Mouse (Mus musculus): ENCODE results near the gene Mtfr1l. TPM values are rescaled to one million over a fixed set of nuclear protein-coding genes. Genes with fewer than 3 reads are reported as not detected.
A peak's percentile ranks its signal among the peaks of the same experiment; 100 is the strongest.

Mtfr1l gene
- 10 to 100 TPM; 69.3 to 72.5 TPM for total RNA-seq (2021)
- long read RNA-seq, experiment 1, transcript Mtfr1l-201 (7 exons, 2,025 nt) = minor isoform, 24 of 99 reads
- long read RNA-seq, experiment 1, transcript Mtfr1l-202 (7 exons, 1,969 nt) = major isoform, 42 of 99 reads
- long read RNA-seq, experiment 1, partial matches to known transcripts = 14 of 99 reads
- long read RNA-seq, experiment 1, other reads (novel, unspliced or antisense) = 19 of 99 reads
- long read RNA-seq, experiment 2, transcript Mtfr1l-202 (7 exons, 1,969 nt) = major isoform, 58 of 127 reads
- long read RNA-seq, experiment 2, transcript Mtfr1l-201 (7 exons, 2,025 nt) = minor isoform, 18 of 127 reads
- long read RNA-seq, experiment 2, partial matches to known transcripts = 25 of 127 reads
- long read RNA-seq, experiment 2, other reads (novel, unspliced or antisense) = 26 of 127 reads

DNA sequence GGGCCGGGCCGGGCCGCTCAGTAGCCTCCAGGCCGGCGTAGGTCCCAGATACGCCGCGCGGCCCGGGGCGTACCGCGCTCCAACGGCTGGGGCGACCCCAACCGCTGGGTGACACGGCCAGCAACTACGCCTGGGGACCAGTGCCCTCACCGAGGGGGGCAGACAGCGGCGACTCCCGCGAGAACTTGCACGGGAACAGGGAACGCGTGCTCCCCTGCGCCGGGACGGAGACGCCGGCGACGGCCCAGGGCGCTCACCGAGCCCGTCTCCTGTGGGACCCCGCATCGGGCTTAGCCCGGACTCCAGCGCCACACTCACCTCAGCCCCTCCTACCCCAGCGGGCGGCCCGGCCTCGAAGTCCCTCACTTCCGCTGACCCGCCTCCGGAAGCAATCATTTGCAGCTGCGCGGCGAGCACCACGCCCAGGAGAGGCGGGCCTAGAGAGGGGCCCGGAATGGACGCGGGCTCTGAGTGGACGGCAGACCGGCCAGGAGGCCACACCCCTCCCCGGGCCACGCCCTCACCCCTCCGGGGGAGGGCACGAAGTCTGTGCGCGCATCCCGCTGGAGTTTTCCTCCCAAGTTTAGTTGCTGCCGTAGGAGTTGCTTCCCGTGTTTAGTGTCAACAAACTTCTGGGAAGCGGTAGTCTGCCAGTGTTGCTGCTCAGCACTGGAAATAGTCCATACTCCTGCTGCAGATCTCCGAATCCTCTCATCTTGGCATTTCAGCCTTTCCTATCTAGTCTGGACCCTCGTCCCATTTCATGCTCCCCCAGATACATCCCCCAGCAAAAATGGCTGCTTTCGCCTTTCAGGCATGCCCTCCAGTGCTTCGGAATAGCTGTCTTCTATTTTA is at the start of gene Mtfr1l:
TSS of gene Mtfr1l (minus strand) at position 456 of the 855 bp plus-strand sequence.
- DNase-seq (ENCODE audit: low spot score in 2 of 2) = peak; percentile 97 to 98
- Histone ChIP-seq H3K27ac (peak within 1 kb of the TSS; percentile 91), H3K4me3 (peak within 1 kb of the TSS; percentile 92)
- TF ChIP-seq CTCF (conservative IDR thresholded peaks at IDR 0.05) = no peak

DNA sequence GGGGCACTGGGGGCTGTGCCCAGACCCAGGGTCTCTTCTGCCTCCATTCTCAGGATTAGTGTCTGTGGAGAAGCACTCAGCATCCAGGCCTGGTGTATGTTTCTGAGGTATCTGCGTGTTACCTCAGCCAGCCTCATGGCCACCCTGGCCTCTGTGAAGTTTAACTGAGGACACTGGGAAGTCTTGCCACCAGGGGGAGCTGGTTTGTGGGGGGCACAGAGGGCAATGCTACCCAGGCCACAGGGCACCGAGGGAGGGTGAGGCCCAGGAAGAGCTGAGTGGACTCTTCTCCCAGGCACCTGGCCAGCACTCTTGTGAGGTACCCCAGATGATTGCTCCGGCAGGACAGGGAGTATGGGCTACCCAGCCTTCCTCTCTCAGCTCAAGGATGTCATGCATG is 48.3 kb upstream of the Mtfr1l start:
- peak; percentile 71 for TF ChIP-seq CTCF (conservative IDR thresholded peaks at IDR 0.05)

DNA sequence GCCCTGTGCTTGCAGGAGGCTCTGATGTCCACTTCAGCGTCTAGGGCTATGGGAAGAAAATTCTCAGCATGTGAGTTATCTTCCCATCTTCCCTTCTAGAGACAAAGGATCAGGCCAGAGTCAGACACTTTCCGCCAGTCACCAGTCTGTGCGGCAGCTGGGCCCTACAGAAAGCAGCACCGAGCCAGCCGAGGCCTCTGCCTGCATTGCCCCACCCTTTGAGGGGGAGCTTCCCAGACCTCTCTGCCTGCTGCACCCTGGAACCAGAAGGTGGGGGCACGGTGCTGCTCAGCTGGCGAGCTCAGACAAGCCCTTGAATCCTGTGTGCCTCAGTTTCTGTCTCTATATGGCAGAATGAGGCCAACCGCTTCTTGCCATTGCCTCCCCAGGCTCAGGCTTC is 46.2 kb upstream of the Mtfr1l start:
- Histone ChIP-seq H3K4me3 (no peak overlapping the region), H3K27ac (peak overlapping the region; percentile 89)
- no peak for DNase-seq (ENCODE audit: low spot score in 2 of 2)
- no peak for TF ChIP-seq CTCF (conservative IDR thresholded peaks at IDR 0.05)

More for the DNA sequence above, 48.3 kb upstream of the Mtfr1l start:
- Histone ChIP-seq H3K27ac (no peak overlapping the region), H3K4me3 (no peak overlapping the region)
- DNase-seq (ENCODE audit: low spot score in 2 of 2) = no peak

DNA sequence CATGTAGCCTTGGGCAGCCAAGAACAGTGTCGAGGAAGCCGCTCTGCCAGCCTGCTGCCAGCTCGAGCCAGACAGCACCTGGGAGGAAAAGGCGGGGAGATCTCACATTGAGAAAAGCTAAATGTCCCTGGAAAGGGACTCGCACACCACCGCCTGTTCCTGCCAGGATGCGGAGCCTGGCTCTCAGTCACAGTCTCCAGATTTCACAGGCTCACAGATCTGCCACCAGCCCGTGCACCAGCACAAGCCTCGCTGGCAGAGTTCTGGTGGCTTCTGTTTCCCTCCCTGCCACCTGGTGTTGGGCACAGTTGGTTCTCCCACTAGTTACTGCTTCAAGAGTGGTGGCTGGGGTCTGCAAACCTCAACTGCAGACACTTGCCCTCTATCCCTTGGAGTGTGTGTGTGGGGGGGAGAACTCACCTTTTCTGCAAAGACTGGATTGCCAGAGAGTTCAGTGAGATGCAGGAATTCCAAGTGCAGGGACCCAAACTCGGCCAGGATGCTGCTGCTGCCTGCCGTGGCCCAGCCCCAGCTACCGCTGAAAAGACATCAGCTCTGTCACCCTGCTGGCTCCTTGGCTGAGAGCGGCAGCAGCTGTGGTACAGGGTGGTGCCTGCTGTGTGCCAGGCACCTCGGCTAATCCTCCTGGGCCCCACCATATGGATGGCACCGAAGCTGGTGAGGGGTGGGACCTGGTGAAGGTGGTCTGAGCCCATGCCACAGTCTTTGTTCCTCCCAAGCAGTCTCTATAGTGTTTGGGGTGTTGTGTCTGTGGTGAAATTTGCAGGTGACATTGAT is 45.4 kb upstream of the Mtfr1l start:
- 0 out of 2 replicates have a peak, but pooled peaks have one; percentile 7 for TF ChIP-seq CTCF (conservative IDR thresholded peaks at IDR 0.05)
- peak; percentile 88 to 90 for DNase-seq (ENCODE audit: low spot score in 2 of 2)
- Histone ChIP-seq H3K4me3 (no peak overlapping the region), H3K27ac (peak overlapping the region; percentile 89)

DNA sequence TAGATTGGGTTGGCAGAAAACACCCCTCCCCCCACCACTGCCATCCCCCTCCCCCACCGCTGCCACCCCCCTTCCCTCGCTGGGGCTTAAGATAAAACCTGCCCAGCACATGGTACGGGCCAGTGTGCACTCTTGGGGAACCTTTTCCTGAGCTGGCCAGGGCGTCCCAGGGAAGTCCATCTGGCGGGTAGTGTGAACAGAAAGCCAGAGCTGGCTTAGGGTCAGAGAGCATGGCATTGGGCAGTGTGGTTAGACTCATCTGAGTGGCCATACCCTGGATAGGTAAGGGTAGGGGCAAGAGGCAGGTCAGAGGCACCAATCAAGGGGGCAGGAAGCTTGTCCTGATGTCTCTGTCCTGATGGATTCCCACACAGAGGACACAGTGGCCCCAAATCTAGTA is 44.4 kb upstream of the Mtfr1l start:
- H3K4me3 ChIP-seq = no peak overlapping the region
- H3K27ac ChIP-seq = peak overlapping the region; percentile 89
- TF ChIP-seq CTCF (conservative IDR thresholded peaks at IDR 0.05) = no peak
- DNase-seq (ENCODE audit: low spot score in 2 of 2) = no peak

DNA sequence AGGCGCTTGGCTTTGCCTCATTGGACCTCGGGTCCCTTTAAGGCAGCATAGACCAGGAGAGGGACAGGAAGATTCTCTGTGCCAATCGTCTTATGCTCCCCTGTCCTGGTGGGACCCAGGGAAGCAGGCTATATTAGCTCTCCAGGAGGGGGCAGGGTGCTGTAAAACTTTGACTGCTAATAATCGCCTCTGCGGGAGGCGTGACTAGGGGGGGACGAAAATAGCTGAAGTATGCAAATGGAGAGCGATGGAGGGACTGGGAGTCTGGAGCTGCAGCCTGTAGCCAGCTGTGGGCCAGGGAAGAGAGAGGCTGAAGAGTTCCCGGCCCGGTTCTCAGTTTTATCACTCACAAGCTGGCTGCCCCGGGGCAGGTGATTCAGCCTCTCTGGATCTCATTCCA is 44.0 kb upstream of the Mtfr1l start:
- TF ChIP-seq CTCF (conservative IDR thresholded peaks at IDR 0.05) = peak; percentile 51
- no peak for DNase-seq (ENCODE audit: low spot score in 2 of 2)
- Histone ChIP-seq H3K27ac (peak overlapping the region; percentile 15), H3K4me3 (no peak overlapping the region)

DNA sequence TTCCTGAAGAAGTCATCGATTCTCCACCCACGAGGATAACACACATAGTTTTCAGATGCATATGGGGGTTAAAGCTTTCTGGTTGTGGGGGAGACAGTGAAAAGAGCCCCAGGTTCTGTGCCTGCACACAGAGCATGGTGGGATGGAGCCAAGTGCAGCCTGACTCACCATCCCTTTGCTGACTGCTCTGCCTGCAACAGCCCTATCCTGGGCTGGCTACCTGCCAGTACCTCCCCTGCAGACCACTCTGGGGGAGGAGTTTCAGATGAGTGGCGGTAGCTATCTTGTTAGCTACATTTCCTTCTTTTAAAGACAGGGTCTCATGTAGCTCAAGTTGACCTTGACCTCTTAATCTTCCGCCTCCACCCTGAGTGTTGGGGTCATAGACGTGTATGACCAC is 43.2 kb upstream of the Mtfr1l start:
- peak overlapping the region; percentile 15; the same call in 1 of the 2 replicates for H3K27ac ChIP-seq
- TF ChIP-seq CTCF (conservative IDR thresholded peaks at IDR 0.05) = no peak
- DNase-seq (ENCODE audit: low spot score in 2 of 2) = peak; percentile 40 to 47
- no peak overlapping the region for H3K4me3 ChIP-seq

DNA sequence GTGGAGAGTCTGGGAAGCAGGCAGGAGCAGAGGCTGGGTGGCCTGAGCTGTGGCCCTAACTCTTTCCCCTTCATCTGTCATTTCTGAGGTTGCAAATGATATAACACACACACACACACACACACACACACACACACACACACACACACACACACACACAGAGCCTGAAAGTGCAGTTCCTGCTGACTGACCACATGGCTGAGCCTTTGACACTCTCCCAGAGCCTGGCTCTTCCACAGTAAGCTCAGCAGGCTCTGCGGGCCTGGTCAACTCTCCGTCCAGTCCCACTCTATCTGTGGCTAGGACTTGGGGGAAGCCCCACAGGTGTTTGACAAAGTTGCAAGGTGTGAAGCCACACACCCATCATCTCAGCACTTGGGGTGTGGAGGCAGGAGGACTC is 42.1 kb upstream of the Mtfr1l start:
- Histone ChIP-seq H3K4me3 (no peak overlapping the region), H3K27ac (no peak overlapping the region)
- TF ChIP-seq CTCF (conservative IDR thresholded peaks at IDR 0.05) = no peak
- no peak for DNase-seq (ENCODE audit: low spot score in 2 of 2)

DNA sequence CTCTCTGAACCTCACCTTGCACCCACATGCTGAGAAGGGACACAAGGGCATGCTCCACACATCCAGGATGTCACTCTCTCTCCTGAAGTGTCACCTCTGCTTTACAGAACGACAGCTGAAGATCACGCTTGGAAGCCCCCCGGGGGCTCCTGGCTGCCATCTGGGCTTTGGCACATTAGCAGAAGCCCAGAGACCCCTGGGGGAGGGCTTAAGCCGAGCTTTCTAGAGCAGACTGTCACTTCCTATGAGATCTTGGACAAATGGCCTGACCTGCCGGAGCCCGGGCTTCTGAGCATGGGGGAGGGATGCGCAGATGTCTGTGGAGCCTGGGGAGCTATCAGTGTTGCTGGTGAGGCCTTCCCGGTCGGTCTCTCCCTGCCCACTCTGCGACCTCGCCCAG is 40.3 kb upstream of the Mtfr1l start:
- DNase-seq (ENCODE audit: low spot score in 2 of 2) = no peak
- H3K27ac ChIP-seq = no peak overlapping the region
- no peak for TF ChIP-seq CTCF (conservative IDR thresholded peaks at IDR 0.05)
- H3K4me3 ChIP-seq = no peak overlapping the region

DNA sequence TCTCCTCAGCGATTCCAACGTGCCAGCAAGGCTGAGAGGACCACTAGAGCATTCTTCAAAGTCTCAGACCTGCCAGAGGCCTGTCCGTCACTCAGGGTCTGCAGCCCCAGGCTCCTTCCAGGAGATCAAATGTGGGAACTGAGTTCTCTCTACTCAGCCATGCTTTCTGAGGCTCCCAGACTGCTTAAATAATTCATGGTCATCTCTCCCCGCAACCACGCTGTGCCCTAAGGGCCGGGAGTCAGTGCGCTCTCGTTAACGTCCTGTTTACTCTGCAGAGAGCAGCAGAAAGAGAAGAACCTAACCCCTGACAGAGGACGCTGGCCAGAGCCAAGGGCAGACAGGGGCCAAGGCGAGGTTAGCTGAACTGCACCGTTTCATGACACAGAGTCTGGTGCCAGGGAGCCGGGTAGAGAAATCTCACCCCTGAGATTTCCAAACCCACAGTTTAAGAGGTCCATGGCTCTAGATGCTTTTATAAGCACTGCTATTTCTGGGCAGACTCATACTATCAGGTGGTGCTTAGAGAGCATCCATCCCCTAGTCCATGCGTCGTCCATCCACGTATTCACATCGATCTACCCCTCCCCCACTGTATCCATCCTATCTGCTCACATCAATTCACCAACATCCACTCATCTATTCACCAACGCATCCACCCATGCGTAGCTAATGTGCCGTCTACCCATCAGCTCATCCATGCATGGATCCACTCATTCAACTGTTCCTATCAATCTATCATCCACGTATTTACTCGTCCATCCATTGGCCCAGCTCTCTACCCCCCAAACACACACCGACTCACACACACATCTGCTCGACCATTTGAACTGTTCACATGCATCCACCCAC is 37.5 kb upstream of the Mtfr1l start:
- Histone ChIP-seq H3K4me3 (no peak overlapping the region), H3K27ac (no peak overlapping the region)
- TF ChIP-seq CTCF (conservative IDR thresholded peaks at IDR 0.05) = no peak
- no peak for DNase-seq (ENCODE audit: low spot score in 2 of 2)

DNA sequence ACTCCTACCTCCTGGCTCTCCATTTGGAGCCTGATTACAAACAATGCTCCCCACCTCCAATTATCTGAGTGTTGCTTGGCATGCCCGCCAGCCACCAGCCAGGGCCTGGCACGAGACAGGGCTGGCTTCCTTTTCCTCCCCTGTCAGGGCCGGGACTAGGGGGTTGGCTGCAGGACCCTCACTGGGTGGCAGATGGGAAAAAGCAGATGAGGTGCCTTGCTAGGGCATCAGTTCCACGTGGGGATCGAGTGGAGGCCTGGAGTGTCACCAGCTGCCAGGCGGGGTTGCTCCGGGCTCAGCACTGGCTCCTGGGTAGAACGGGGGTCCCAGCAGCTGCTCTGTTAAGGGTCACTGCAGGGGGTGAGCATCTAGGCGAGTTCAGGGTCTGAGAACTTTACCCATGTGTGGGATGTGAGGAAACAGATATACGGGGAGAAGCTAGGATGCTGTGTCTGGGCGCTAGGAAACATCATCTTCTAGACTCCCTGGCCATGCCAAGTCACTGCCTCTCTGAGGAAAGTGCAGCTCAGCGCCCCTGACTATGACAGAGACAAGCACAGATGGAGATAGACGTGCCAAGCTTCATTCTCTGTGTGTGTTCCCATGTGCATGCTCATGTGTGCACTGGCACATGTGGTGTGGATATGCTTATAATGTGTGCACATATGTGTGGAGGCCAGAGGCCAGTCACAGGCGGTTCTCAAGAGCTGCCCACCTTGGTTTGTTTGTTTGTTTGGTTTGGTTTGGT is 35.7 kb upstream of the Mtfr1l start:
- Histone ChIP-seq H3K27ac (no peak overlapping the region), H3K4me3 (no peak overlapping the region)
- no peak for TF ChIP-seq CTCF (conservative IDR thresholded peaks at IDR 0.05)
- DNase-seq (ENCODE audit: low spot score in 2 of 2) = no peak

Data from layer of hippocampus, adult 2 months (tissue).